Mouse (Mus musculus) lung, adult 2 months (tissue): ENCODE data around the gene Gdf1.

ENCODE experiments used
- CTCF ChIP-seq: fragments of 200-500 bp; IDR thresholded peaks from 2 replicates; pipeline ENCODE4 v1.5.1; 2011; ENCODE audit warnings: mild to moderate bottlenecking, low read length, control low read depth; ENCODE audit not compliant: insufficient read depth
- POLR2A ChIP-seq: fragments of 200-500 bp; IDR thresholded peaks from 2 replicates; pipeline ENCODE4 v1.6.1; 2011; ENCODE audit warnings: low read depth, mild to moderate bottlenecking, control low read depth, low read length, borderline replicate concordance; ENCODE audit errors: extremely low read depth

DNA sequence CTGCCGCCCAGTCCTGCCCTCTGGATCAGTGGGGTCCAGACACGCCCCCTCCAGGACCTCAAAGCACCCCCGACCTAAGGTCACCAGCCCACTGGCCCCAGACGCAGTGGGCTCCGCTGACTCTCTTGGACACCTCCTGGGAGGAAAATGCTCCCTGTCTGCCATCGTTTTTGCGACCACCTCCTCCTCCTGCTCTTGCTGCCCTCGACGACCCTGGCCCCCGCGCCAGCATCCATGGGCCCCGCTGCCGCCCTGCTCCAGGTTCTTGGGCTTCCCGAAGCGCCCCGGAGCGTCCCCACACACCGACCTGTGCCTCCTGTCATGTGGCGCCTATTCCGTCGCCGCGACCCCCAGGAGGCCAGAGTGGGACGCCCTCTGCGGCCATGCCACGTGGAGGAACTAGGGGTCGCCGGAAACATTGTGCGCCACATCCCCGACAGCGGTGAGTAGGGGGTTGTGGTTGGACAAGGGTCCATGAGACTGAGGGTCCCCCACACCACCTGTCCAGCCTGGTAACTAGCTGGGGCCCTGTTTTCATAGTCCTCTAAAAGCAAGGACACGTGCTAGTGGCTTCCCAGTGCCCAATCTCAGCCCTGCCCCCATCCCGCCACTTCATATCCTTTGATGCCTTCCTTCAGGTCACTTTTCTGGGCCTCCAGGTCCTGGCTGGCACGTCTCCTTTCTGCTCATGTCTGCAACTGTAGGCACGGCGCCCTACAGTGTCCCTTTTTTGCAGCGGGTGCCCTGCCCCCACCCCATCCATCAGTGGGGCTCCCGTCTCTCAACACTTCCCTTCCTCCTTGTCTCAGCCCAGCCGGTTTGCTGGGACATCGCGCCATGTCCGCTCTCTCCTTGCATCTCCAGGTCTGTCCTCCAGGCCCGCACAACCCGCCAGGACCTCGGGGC lies 471 bp downstream of the Gdf1 start:
- TF ChIP-seq POLR2A (no peak), CTCF (no peak)
